Comparison of ENCODE assay signal across 12 mouse cellular contexts in genomic region chr6:41556389-41556788, GRCm38 (mm10). TPM values are rescaled to one million over a fixed set of nuclear protein-coding genes. Genes with fewer than 3 reads are reported as not detected.
A peak's percentile ranks its signal among the peaks of the same experiment; 100 is the strongest.
DNase-seq lines count a peak whose midpoint lies in the region; ATAC-seq and TF ChIP-seq lines count a peak whose summit lies in the region.
"Had no signal": no experiment of that assay in that cellular context is flagged by ENCODE, and none has a peak within 500 bp of the region (broad histone marks: within the 10 kb centered on the region; RNA-seq: fewer than 3 reads in every experiment).

No protein-coding gene starts in this region.

- no peak overlapping the region for H3K27ac ChIP-seq in heart, postnatal 0 days (ENCODE audit: low read depth)
- no peak overlapping the region for H3K27ac ChIP-seq in heart, embryonic 11.5 days (ENCODE audit: low read depth, low read length)

- no peaks in the 10 kb centered on the region for H3K36me3 ChIP-seq in heart, postnatal 0 days (replicated peaks; ENCODE audit: control insufficient read depth, insufficient read depth, low read length)
- no peaks in the 10 kb centered on the region for H3K36me3 ChIP-seq in heart, embryonic 11.5 days (ENCODE audit: control insufficient read depth, insufficient read depth, low read length)

- no peaks in the 10 kb centered on the region for H3K9me3 ChIP-seq in heart, postnatal 0 days (replicated peaks; ENCODE audit: control insufficient read depth, low read length)
- no peaks in the 10 kb centered on the region for H3K9me3 ChIP-seq in heart, embryonic 11.5 days (replicated peaks; ENCODE audit: control insufficient read depth, low read length)

- peak; percentile 10 for DNase-seq in heart, postnatal 0 days (ENCODE audit: low spot score)
- DNase-seq in 3T3-L1 (ENCODE audit: low read depth, low spot score) (peak; percentile 77), Patski (ENCODE audit: low read depth, low spot score) (no peak)
- DNase-seq in induced T-regulatory cell, adult 2 months (ENCODE audit: low read depth): peak; percentile 82
- DNase-seq in right cerebral cortex, postnatal 36 days (ENCODE audit: low spot score in 2 of 2): no peak
- no peak for DNase-seq in heart, postnatal 10 days
- DNase-seq in spleen, adult 18-20 months: no peak
- DNase-seq: kidney, postnatal 4 days had no signal

- no peaks in the 10 kb centered on the region for H3K4me1 ChIP-seq in heart, postnatal 0 days (ENCODE audit: control insufficient read depth, insufficient read depth)
- H3K4me1 ChIP-seq in heart, embryonic 11.5 days (ENCODE audit: control insufficient read depth, insufficient read depth, low read length): no peaks in the 10 kb centered on the region

- no peaks in the 10 kb centered on the region for H3K27me3 ChIP-seq in heart, postnatal 0 days (ENCODE audit: control insufficient read depth, insufficient read depth, low read length)
- no peaks in the 10 kb centered on the region for H3K27me3 ChIP-seq in heart, embryonic 11.5 days (ENCODE audit: control insufficient read depth, insufficient read depth, low read length)
- no peaks in the 10 kb centered on the region for H3K27me3 ChIP-seq in Patski

- POLR2A ChIA-PET in Patski (lab: Charles Lee): no interaction called here

- in situ Hi-C loops in Patski (cut with MboI; ENCODE audit: low pct_unique_long_range_greater_than_20kb): loop anchor here (5.0 to 25.0 kb wide), 3 partner anchors 294 to 1731 kb away; no protein-coding TSS in a partner anchor

- H3K4me2 ChIP-seq in heart, postnatal 0 days (ENCODE audit: low read depth, low read length): no peak overlapping the region
- no peak overlapping the region for H3K4me2 ChIP-seq in heart, embryonic 11.5 days

- TF ChIP-seq EP300 in heart, postnatal 0 days (IDR thresholded peaks at IDR 0.05; ENCODE audit: low read depth): no peak

- ATAC-seq in heart, postnatal 0 days (ENCODE audit: insufficient read depth, low read depth): no peak
- ATAC-seq in heart, embryonic 11.5 days (replicated peaks; ENCODE audit: insufficient number of reproducible peaks, low FRiP score, low TSS enrichment): no peak
- no peak for ATAC-seq in Patski

- H3K4me3 ChIP-seq in heart, postnatal 0 days (ENCODE audit: low read depth, low read length): no peak overlapping the region
- H3K4me3 ChIP-seq in heart, embryonic 11.5 days (ENCODE audit: low read depth, low read length): no peak overlapping the region
- H3K4me3 ChIP-seq: erythroblast, embryonic 14.5 days had no signal

- TF ChIP-seq CTCF in heart, postnatal 0 days (IDR thresholded peaks at IDR 0.05; ENCODE audit: low read depth): peak; percentile 31; the same call in 1 of the 2 replicates
- peak; percentile 62 for TF ChIP-seq CTCF in Patski (IDR thresholded peaks at IDR 0.05)

- intact Hi-C loops in heart, postnatal 10 days (cut with DNase I): no loop called here

- no peak overlapping the region for H3K9ac ChIP-seq in heart, postnatal 0 days (replicated peaks; ENCODE audit: low read depth, low read length)
- no peak overlapping the region for H3K9ac ChIP-seq in heart, embryonic 11.5 days (ENCODE audit: low read depth, low read length)

- CTCF ChIA-PET in Patski (lab: Charles Lee): interaction anchor here (1.0 kb wide), 1 partner anchor 295 kb away, joined by 3 read pairs; no protein-coding TSS in a partner anchor

RNA-seq across cellular contexts. Expression of gene Prss2, which starts 34.8 kb away (rescaled TPM):
- total RNA-seq in heart, postnatal 0 days (2014; rRNA removed; ENCODE audit: low replicate concordance): not detected in 2 replicates
- polyA plus RNA-seq in heart, postnatal 0 days (2015; fragmentation: Nextera tagmentation; extraction: Ambion mirVana): not detected in 2 replicates
- not detected in 2 replicates for polyA plus RNA-seq in heart, embryonic 11.5 days (2014; fragmentation: Nextera tagmentation; extraction: Ambion mirVana)
- not detected for polyA plus RNA-seq in Patski (2021)
- not detected for total RNA-seq in heart, postnatal 10 days (2021)
- total RNA-seq: MEL had no signal
- polyA plus RNA-seq: erythroblast, embryonic 14.5 days; heart, embryonic 14.5 days had no signal

RNA-seq across cellular contexts. Expression of gene Ephb6, which starts 48.9 kb away (rescaled TPM):
- total RNA-seq in heart, postnatal 0 days (2014; rRNA removed; ENCODE audit: low replicate concordance): 2.1 and 5.6 TPM in 2 replicates
- 1.8 and 2.3 TPM in 2 replicates for polyA plus RNA-seq in heart, postnatal 0 days (2015; fragmentation: Nextera tagmentation; extraction: Ambion mirVana)
- 3.7 and 4.2 TPM in 2 replicates for polyA plus RNA-seq in heart, embryonic 11.5 days (2014; fragmentation: Nextera tagmentation; extraction: Ambion mirVana)
- polyA plus RNA-seq in Patski (2021): 35.5 TPM
- 1 to 10 TPM; 2.4 to 3.0 TPM for total RNA-seq in heart, postnatal 10 days (2021)

Comparison
In these comparisons a context has a peak if more than half of its experiments do, and no peak if none do; other contexts are left out.
1. DNase-seq: peak in heart, postnatal 0 days (single experiment), 3T3-L1 (single experiment) and induced T-regulatory cell, adult 2 months (single experiment); none in Patski (single experiment), right cerebral cortex, postnatal 36 days (0 of 2), heart, postnatal 10 days (0 of 2) and spleen, adult 18-20 months (0 of 2).